Mouse (Mus musculus) liver, embryonic 13.5 days (tissue): ENCODE data around the gene Srgap3. TPM values are rescaled to one million over a fixed set of nuclear protein-coding genes. Genes with fewer than 3 reads are reported as not detected.
A peak's percentile ranks its signal among the peaks of the same experiment; 100 is the strongest.

Experiments
- ATAC-seq: fragments of 200-750 bp; cut with Nextera tagmentation; 2 replicates; pipeline ENCODE4 v1.8.0; 2017; ENCODE audit warnings: low read depth, mild to moderate bottlenecking, moderate number of reproducible peaks, moderate library complexity
- DNase-seq: peaks from one replicate; pipeline ENCODE4 v3.0.0; 2022
- H3K27ac ChIP-seq: fragments of 300-500 bp; sonication (generic); 2 replicates; pipeline ENCODE4 v1.5.1; 2015; ENCODE audit warnings: moderate library complexity, mild to moderate bottlenecking, inconsistent platforms
- H3K27me3 ChIP-seq: fragments of 300-500 bp; sonication (generic); 2 replicates; pipeline ENCODE4 v1.6.1; 2015; ENCODE audit warnings: mild to moderate bottlenecking, inconsistent platforms
- H3K36me3 ChIP-seq: fragments of 300-500 bp; sonication (generic); 2 replicates; pipeline ENCODE4 v1.6.1; 2015; ENCODE audit warnings: mild to moderate bottlenecking, inconsistent platforms
- H3K4me1 ChIP-seq: fragments of 300-500 bp; sonication (generic); replicated peaks from 2 replicates; pipeline ENCODE4 v1.6.1; 2015; ENCODE audit warnings: inconsistent platforms
- H3K4me2 ChIP-seq: fragments of 300-500 bp; sonication (generic); 2 replicates; pipeline ENCODE4 v1.6.1; 2015; ENCODE audit warnings: inconsistent platforms, mild to moderate bottlenecking, moderate library complexity
- H3K4me3 ChIP-seq: fragments of 300-500 bp; sonication (generic); replicated peaks from 2 replicates; pipeline ENCODE4 v1.5.1; 2015; ENCODE audit warnings: mild to moderate bottlenecking, inconsistent platforms
- H3K9ac ChIP-seq: fragments of 300-500 bp; sonication (generic); 2 replicates; pipeline ENCODE4 v1.6.1; 2015; ENCODE audit warnings: mild to moderate bottlenecking, inconsistent platforms
- H3K9me3 ChIP-seq: fragments of 300-500 bp; sonication (generic); replicated peaks from 2 replicates; pipeline ENCODE4 v1.6.1; 2016; ENCODE audit warnings: inconsistent platforms
- WGBS: fragments of 180-500 bp; shearing (Covaris S2); methylation state at CpG from one replicate; pipeline ENCODE4 v1.1.7; 2015; ENCODE audit not compliant: insufficient replicate concordance; 5-methylcytosine and 5-hydroxymethylcytosine counted together
- polyA plus RNA-seq: library from polyadenylated mRNA; unstranded; fragments of >200 nt; fragmentation: Nextera tagmentation; extraction: Ambion mirVana; gene quantifications from 2 replicates; pipeline ENCODE4 v1.2.1, GENCODE M21; 2015

Srgap3 gene
- polyA plus RNA-seq, 1 experiment from 2014 or later, result 0.33 TPM

DNA sequence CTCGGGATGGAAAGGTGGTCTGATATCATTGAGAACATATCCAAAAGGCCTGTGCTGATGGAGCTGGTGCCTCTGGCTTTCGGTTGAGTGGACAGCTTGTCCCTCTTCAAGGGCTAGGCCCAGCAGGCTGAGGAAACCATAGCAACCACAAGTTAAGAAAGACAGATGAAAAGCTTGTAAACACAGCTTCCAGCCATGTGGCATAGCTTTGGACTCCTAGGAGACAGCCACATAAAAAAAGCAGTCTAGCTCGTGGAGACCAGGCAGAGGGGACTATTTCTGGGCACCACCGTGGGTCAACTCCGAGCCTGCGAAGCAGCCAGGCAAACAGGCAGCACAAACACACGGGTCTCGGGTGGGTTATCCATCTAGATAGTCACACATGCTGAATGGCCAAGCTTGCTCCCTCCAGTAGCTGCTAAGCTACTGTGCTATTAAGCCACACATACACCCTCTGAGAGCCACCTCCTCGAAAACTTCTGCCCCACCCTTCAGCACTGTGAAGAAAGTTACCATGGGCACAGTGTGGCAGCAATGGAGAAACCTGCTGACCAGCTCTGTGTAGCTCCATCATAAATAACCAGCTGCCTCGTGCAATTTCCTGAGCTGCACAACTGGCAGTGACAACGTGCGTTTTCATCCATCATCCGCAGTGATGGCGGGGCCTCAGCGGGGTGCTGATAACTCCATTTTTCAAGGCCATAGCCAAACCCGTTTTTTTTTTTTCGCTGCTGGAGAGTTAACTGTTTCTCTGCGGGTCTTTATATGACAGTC lies 26.0 kb upstream of the Srgap3 start:
- H3K4me2 ChIP-seq, result peak overlapping the region; percentile 12; the same call in 1 of the 2 replicates
- H3K27ac ChIP-seq, result no peak overlapping the region
- H3K36me3 ChIP-seq, result no peaks in the 10 kb centered on the region
- DNase-seq (no peak), ATAC-seq (peak; percentile 48; the same call in 1 of the 2 replicates)
- H3K4me1 ChIP-seq, result peaks cover 29% of the 10 kb centered on the region
- H3K9ac ChIP-seq, result no peak overlapping the region
- H3K9me3 ChIP-seq, result no peaks in the 10 kb centered on the region
- H3K27me3 ChIP-seq, result no peaks in the 10 kb centered on the region
- no peak overlapping the region for H3K4me3 ChIP-seq
- WGBS, result 25% methylated on average over 18 of the region's 18 CpGs

DNA sequence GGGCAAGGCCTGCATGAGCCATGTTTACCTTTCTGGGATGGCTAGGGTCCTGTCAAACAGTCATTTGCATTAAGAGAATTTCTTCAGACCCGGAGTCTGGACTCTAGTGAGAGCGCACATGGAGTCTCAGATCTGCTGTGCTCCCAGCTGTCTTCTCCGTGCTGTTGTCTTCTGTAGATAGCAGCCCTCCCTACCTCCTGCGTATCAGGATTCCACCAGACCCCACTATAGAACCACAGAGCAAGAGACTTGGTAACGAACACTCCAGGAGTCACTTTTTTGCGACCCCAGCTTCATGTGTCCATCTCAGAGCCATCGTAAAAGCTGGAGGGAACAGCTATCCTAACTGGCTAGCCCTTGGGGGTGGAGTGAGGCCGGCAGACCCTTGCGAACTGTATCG lies 25.1 kb upstream of the Srgap3 start:
- peak overlapping the region; percentile 23; the same call in 1 of the 2 replicates for H3K4me2 ChIP-seq
- 45% methylated on average over 10 of the region's 10 CpGs for WGBS
- no peaks in the 10 kb centered on the region for H3K27me3 ChIP-seq
- H3K27ac ChIP-seq, result no peak overlapping the region
- H3K4me1 ChIP-seq, result peaks cover 29% of the 10 kb centered on the region
- H3K9me3 ChIP-seq, result no peaks in the 10 kb centered on the region
- DNase-seq, result no peak
- no peaks in the 10 kb centered on the region for H3K36me3 ChIP-seq
- H3K4me3 ChIP-seq, result no peak overlapping the region
- no peak overlapping the region for H3K9ac ChIP-seq
- ATAC-seq, result peak; percentile 71

DNA sequence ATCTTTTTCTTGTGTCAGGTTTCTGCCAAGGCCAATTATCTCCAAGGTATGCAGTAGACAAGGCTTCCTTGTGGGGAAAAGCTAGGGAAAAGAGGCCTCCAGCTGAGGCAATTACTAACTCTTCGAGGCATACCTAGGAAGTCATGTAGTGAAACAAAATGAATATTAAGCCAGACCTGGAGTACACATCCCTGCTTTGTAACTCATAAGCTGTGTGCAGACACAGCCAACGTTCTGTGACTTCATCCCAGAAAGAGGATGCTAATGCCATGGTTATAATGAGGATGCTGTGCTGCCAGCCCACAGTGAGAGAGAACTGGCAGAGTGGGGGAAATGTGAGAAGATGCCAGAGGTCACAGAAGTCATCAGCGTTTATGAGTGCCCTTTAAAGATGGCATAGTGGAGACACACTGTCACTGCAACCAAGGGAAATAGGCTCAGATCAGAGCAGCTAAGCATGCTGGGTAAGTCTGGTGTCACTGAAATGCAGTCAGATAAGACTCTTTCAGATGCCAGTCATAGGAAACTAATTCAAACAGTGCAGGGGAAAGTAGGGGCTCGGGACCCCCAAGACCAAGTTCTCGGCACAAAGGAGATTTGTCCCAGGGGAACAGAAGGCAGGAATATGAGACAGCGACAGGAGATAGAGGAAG lies 24.2 kb upstream of the Srgap3 start:
- ATAC-seq, result no peak
- Histone ChIP-seq H3K4me3 (no peak overlapping the region), H3K4me2 (peak overlapping the region; percentile 23), H3K27ac (no peak overlapping the region), H3K4me1 (peaks cover 29% of the 10 kb centered on the region), H3K9ac (no peak overlapping the region), H3K36me3 (no peaks in the 10 kb centered on the region), H3K27me3 (no peaks in the 10 kb centered on the region), H3K9me3 (no peaks in the 10 kb centered on the region)
- 56% methylated on average over 6 of the region's 6 CpGs for WGBS
- no peak for DNase-seq

DNA sequence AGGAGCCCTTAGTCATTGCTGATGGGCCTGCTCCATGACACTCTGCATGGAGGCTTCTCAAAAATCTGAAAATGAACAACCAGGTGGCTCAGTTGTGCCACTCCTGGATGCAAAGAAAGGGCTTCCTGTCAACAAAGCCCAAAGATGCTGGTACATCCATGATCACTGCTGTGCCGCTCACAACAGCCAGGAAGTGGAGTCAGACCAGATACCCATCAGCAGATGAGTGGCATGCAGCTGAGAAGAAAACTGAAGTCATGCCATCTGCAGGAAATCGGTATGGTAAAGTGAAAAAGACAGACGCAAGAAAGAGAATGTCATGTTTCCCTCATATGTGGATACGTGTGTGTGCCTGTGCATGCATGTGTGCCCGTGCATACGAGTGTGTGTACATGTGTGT lies 20.3 kb upstream of the Srgap3 start:
- Histone ChIP-seq H3K4me2 (no peak overlapping the region), H3K27ac (no peak overlapping the region), H3K4me1 (peaks cover 13% of the 10 kb centered on the region), H3K9me3 (no peaks in the 10 kb centered on the region), H3K36me3 (no peaks in the 10 kb centered on the region), H3K27me3 (no peaks in the 10 kb centered on the region), H3K4me3 (no peak overlapping the region), H3K9ac (no peak overlapping the region)
- WGBS, result 60% methylated on average over 6 of the region's 6 CpGs
- DNase-seq, result no peak
- ATAC-seq, result no peak

DNA sequence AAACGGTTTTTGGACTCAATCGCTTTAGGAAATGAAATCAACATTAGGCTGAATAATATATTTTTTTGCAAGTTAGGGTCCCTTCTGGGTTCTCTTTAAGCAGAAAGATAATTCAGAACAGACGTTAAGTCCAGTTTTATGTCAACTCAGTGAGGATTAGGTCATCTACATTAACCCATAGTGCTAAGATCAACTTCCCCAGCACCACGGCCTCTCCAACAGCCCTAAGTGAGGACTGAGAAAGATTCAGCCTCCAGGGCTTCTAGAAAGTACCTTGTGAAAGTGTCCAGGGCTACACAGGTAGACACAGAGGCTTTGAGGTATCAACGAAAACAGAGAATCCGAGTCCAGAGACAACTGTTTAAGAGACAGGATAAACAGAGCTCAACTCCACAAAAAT lies 11.3 kb upstream of the Srgap3 start:
- H3K4me3 ChIP-seq, result no peak overlapping the region
- 67% methylated on average over 6 of the region's 6 CpGs for WGBS

DNA sequence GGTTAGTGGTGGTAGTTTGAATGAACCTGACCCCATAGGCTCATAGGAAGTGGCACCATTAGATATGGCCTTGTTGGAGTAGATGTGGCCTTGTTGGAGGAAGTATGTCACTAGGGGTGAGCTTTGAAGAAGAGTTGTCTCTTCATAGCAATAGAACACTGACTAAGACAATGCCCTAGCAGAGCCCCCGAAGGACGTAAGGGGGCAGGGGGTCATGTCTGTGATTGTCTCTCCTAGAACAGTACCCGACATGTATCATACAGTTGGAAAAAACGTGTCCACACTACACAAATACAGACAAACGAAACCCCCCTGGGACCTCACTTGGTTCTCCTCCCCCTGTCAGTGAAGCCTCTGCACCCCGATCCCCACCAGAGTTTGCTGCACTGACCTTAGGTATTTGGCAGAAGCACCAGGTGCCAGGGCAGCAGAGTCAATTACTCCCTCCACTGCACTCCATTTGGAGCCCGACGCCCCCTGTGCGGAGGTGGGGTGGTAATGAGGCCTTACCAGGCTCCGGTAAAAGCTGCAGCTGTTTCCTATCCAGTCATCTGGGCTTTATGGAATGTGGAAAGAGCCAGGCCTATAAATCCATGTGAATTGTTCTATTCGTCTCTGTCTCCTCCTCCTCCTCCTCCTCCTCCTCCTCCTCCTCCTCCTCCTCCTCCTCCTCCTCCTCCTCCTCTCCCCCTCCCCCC lies 10.7 kb upstream of the Srgap3 start:
- H3K36me3 ChIP-seq, result no peaks in the 10 kb centered on the region
- H3K4me1 ChIP-seq, result 0 out of 2 replicates have a peak, but pooled peaks cover 3% of the 10 kb centered on the region
- H3K27me3 ChIP-seq, result no peaks in the 10 kb centered on the region
- no peak for DNase-seq
- WGBS, result 65% methylated on average over 11 of the region's 11 CpGs
- H3K4me2 ChIP-seq, result no peak overlapping the region
- H3K9me3 ChIP-seq, result no peaks in the 10 kb centered on the region
- ATAC-seq, result no peak
- H3K27ac ChIP-seq, result no peak overlapping the region
- H3K9ac ChIP-seq, result no peak overlapping the region
- no peak overlapping the region for H3K4me3 ChIP-seq

More for the DNA sequence above, 11.3 kb upstream of the Srgap3 start:
- ATAC-seq (no peak), DNase-seq (no peak)
- H3K9ac ChIP-seq, result no peak overlapping the region
- H3K36me3 ChIP-seq, result no peaks in the 10 kb centered on the region
- no peak overlapping the region for H3K4me2 ChIP-seq
- no peak overlapping the region for H3K27ac ChIP-seq
- no peaks in the 10 kb centered on the region for H3K9me3 ChIP-seq
- no peaks in the 10 kb centered on the region for H3K27me3 ChIP-seq
- 0 out of 2 replicates have a peak, but pooled peaks cover 3% of the 10 kb centered on the region for H3K4me1 ChIP-seq

DNA sequence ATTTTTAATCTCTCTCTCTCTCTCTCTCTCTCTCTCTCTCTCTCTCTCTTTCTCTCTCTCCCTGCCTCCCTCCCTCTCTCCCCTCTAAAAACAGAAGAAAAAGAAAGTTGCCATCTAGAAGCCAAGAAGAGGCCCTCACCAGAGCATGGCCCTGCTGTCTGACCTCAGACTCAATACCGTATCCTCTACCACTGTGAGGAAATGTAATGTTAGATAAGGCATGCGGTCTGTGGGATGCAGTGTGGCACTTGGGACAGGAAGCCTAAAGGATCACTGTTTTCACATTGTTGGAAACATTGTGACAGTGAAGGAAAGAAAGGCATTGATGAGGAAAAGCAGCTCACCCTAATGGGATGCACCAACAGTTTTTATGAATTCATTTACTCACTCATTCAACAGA lies 8.7 kb upstream of the Srgap3 start:
- H3K27me3 ChIP-seq, result no peaks in the 10 kb centered on the region
- no peak overlapping the region for H3K4me3 ChIP-seq
- H3K36me3 ChIP-seq, result no peaks in the 10 kb centered on the region
- ATAC-seq (no peak), DNase-seq (no peak)
- WGBS, result 7% methylated on average over 2 of the region's 2 CpGs
- no peak overlapping the region for H3K9ac ChIP-seq
- H3K4me1 ChIP-seq, result 0 out of 2 replicates have a peak, but pooled peaks cover 3% of the 10 kb centered on the region
- no peaks in the 10 kb centered on the region for H3K9me3 ChIP-seq
- H3K4me2 ChIP-seq, result no peak overlapping the region
- H3K27ac ChIP-seq, result no peak overlapping the region

DNA sequence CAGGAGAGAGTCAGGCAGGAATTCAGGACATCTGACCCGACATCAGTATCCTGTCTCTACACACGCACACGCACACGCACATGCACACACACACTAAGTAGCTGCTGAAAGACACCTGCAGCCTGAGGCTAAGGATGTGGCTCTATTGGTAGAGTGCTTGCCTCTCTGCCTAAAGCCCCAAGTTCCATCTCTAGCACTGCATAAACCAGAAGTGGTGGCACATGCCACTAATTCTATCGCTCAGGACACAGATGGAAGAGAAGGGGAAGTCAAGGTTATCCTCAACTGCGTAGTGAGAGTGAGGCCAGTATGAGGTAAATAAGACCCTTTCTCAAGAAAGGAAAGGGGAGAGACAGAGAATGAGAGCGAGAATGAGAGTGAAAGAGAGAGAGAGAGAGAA lies 6.8 kb upstream of the Srgap3 start:
- no peaks in the 10 kb centered on the region for H3K27me3 ChIP-seq
- H3K36me3 ChIP-seq, result no peaks in the 10 kb centered on the region
- no peaks in the 10 kb centered on the region for H3K9me3 ChIP-seq
- peaks cover 9% of the 10 kb centered on the region for H3K4me1 ChIP-seq
- no peak overlapping the region for H3K4me2 ChIP-seq
- no peak overlapping the region for H3K9ac ChIP-seq
- no peak overlapping the region for H3K27ac ChIP-seq
- H3K4me3 ChIP-seq, result no peak overlapping the region
- WGBS, result 47% methylated on average over 7 of the region's 7 CpGs
- DNase-seq (no peak), ATAC-seq (no peak)

DNA sequence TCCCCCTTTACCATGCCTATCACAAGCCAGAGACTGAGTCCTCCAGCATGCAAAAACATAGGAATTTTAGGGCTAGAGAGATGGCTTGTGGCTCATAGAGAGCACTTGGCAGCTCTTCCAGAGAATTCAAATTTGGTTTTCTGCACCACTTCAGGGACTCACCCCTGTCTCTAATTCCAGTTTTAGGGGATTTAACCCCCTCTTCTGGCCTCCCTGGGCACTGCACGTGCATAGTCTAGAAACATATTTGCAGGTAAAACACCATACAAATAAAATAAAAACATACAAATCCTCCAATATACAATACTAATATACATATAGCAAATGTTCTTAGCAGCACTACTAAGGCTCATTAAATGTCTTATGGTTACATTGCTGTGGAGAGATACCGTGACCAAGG lies 4.2 kb upstream of the Srgap3 start:
- peaks cover 25% of the 10 kb centered on the region for H3K4me1 ChIP-seq
- no peaks in the 10 kb centered on the region for H3K36me3 ChIP-seq
- 81% methylated on average over 2 of the region's 2 CpGs for WGBS
- DNase-seq, result no peak
- H3K9ac ChIP-seq, result no peak overlapping the region
- no peak overlapping the region for H3K4me2 ChIP-seq
- H3K27me3 ChIP-seq, result 0 out of 2 replicates have a peak, but pooled peaks cover 5% of the 10 kb centered on the region
- H3K27ac ChIP-seq, result no peak overlapping the region
- H3K9me3 ChIP-seq, result no peaks in the 10 kb centered on the region
- H3K4me3 ChIP-seq, result no peak overlapping the region
- no peak for ATAC-seq

DNA sequence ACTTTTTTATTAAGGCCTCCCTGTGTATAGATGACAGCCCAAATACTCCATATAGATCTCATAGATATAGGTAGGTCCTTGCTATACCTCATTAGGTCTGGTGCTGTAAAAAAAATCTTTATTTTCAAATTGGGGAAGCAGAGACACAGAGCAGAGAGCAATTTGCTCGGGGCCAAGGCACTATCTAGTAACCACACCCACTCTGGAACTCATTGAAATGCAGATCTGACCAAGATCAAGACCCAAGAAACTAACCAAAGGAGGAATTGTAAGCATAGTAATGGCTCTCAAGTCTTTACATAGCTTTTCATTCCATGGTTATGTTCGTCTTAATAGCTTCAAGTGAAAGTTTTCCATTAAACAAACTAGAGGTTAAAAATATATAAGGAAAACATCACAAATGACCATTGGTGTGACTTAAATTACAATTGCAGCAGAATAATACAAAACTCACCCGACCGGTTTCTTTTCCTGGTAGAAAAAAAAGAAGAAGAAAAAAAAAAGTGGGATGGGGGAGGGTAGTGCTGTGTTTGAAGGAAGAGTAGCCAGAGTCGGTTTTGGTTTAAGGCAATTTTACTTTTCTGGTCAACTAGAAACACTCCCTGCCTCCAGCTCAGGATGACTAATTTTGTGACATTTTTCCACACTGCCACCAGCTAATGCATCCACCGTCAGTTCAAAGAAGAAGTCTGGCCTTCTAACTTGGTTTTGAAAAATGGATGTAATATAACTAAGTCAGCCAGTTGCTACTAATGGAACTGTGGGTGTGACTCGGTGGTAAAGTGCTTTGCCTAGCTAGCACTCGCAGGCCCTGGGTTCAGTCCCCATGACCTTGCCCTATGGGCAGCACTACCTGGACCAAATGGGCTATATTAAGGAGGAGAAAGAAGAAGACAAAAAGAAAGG lies 3.4 kb upstream of the Srgap3 start:
- peaks cover 8% of the 10 kb centered on the region; the same call in 1 of the 2 replicates for H3K27me3 ChIP-seq
- ATAC-seq (no peak), DNase-seq (no peak)
- 38% methylated on average over 8 of the region's 8 CpGs for WGBS
- H3K36me3 ChIP-seq, result no peaks in the 10 kb centered on the region
- H3K9ac ChIP-seq, result no peak overlapping the region
- no peak overlapping the region for H3K4me2 ChIP-seq
- H3K9me3 ChIP-seq, result no peaks in the 10 kb centered on the region
- no peak overlapping the region for H3K27ac ChIP-seq
- H3K4me1 ChIP-seq, result peaks cover 27% of the 10 kb centered on the region
- no peak overlapping the region for H3K4me3 ChIP-seq
